Comparison of ENCODE assay signal across 24 mouse cellular contexts in the genomic region with DNA sequence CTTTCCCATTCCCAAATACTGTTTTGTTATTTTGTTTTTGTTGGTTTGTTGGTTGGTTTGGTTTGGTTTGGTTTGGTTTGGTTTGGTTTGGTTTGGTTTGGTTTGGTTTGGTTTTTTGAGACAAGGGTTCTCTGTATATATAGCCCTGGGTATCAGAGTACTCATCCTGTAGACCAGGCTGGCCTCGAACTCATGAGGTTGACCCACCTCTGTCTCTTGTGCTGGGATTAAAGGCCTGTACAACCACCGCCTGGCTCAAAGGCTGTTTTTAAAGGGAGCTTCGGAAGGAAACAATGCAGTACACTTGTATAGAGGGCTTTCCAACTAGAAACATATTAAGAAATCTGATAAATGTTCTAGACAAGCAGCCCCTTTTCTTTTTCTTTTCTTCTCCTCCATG. TPM values are rescaled to one million over a fixed set of nuclear protein-coding genes. Genes with fewer than 3 reads are reported as not detected.
DNase-seq lines count a peak whose midpoint lies in the region; ATAC-seq and TF ChIP-seq lines count a peak whose summit lies in the region.
"Had no signal": no experiment of that assay in that cellular context is flagged by ENCODE, and none has a peak within 500 bp of the region (broad histone marks: within the 10 kb centered on the region; RNA-seq: fewer than 3 reads in every experiment).

No protein-coding gene starts in this region.

- no peak for DNase-seq in forebrain, postnatal 0 days
- DNase-seq in layer of hippocampus, adult 2 months (ENCODE audit: low spot score in 2 of 2): no peak
- no peak for DNase-seq in layer of hippocampus, adult 18-20 months (ENCODE audit: low spot score in 2 of 2)
- no peak for DNase-seq in midbrain, postnatal 0 days (ENCODE audit: low spot score)
- DNase-seq: adrenal gland, adult 8-10 months; adrenal gland, postnatal 14 days; adrenal gland, postnatal 36 days; B cell, adult 2 months; cerebellum, adult 11-12 months; cerebellum, adult 2 months; cerebellum, adult 9-11 months; cerebellum, postnatal 14 days; cerebellum, postnatal 36 days had no signal

- no peak overlapping the region for H3K4me2 ChIP-seq in forebrain, postnatal 0 days (ENCODE audit: low read depth)
- no peak overlapping the region for H3K4me2 ChIP-seq in forebrain, embryonic 15.5 days (replicated peaks)
- H3K4me2 ChIP-seq in midbrain, postnatal 0 days (ENCODE audit: low read depth, low read length, poor library complexity, severe bottlenecking): no peak overlapping the region
- H3K4me2 ChIP-seq in midbrain, embryonic 16.5 days (ENCODE audit: low read length): no peak overlapping the region
- H3K4me2 ChIP-seq: embryonic facial prominence, embryonic 12.5 days; forebrain, embryonic 13.5 days had no signal

- TF ChIP-seq CTCF in forebrain, postnatal 0 days (IDR thresholded peaks at IDR 0.05; ENCODE audit: low read depth): no peak
- no peak for TF ChIP-seq CTCF in layer of hippocampus, adult 2 months (conservative IDR thresholded peaks at IDR 0.05)
- no peak for TF ChIP-seq CTCF in midbrain, postnatal 0 days (IDR thresholded peaks at IDR 0.05)

- 84% methylated on average over 3 of the region's 3 CpGs for WGBS in forebrain, postnatal 0 days
- WGBS in forebrain, embryonic 15.5 days: 83% methylated on average over 3 of the region's 3 CpGs
- 87% methylated on average over 3 of the region's 3 CpGs for WGBS in midbrain, postnatal 0 days
- WGBS in midbrain, embryonic 16.5 days: 83% methylated on average over 3 of the region's 3 CpGs

- H3K4me3 ChIP-seq in forebrain, postnatal 0 days (ENCODE audit: low read depth, low read length): no peak overlapping the region
- H3K4me3 ChIP-seq in forebrain, embryonic 15.5 days: no peak overlapping the region
- no peak overlapping the region for H3K4me3 ChIP-seq in layer of hippocampus, adult 2 months
- no peak overlapping the region for H3K4me3 ChIP-seq in midbrain, postnatal 0 days (ENCODE audit: low read depth, low read length)
- H3K4me3 ChIP-seq in midbrain, embryonic 16.5 days (ENCODE audit: low read depth, low read length): no peak overlapping the region
- H3K4me3 ChIP-seq: embryonic facial prominence, embryonic 10.5 days; embryonic facial prominence, embryonic 12.5 days; forebrain, embryonic 13.5 days had no signal

- H3K9ac ChIP-seq in forebrain, postnatal 0 days: no peak overlapping the region
- H3K9ac ChIP-seq in forebrain, embryonic 15.5 days (replicated peaks): no peak overlapping the region
- H3K9ac ChIP-seq in midbrain, postnatal 0 days (replicated peaks; ENCODE audit: low read length, poor library complexity, severe bottlenecking): no peak overlapping the region
- H3K9ac ChIP-seq in midbrain, embryonic 16.5 days (ENCODE audit: low read depth, low read length): no peak overlapping the region
- H3K9ac ChIP-seq: embryonic facial prominence, embryonic 12.5 days; forebrain, embryonic 13.5 days had no signal

- H3K4me1 ChIP-seq in forebrain, postnatal 0 days (ENCODE audit: insufficient read depth): no peaks in the 10 kb centered on the region; the same call in 1 of the 2 replicates
- no peaks in the 10 kb centered on the region for H3K4me1 ChIP-seq in forebrain, embryonic 15.5 days
- H3K4me1 ChIP-seq in midbrain, postnatal 0 days (ENCODE audit: insufficient read depth, low read length): no peaks in the 10 kb centered on the region
- peaks cover 3% of the 10 kb centered on the region for H3K4me1 ChIP-seq in midbrain, embryonic 16.5 days (ENCODE audit: control insufficient read depth, insufficient read depth, low read length)
- H3K4me1 ChIP-seq: forebrain, embryonic 13.5 days had no signal

- peak overlapping the region; percentile 45; the same call in 1 of the 2 replicates for H3K27ac ChIP-seq in forebrain, postnatal 0 days (ENCODE audit: low read depth, low read length)
- H3K27ac ChIP-seq in forebrain, embryonic 15.5 days (replicated peaks): no peak overlapping the region
- H3K27ac ChIP-seq in layer of hippocampus, adult 2 months: peak overlapping the region; percentile 75
- H3K27ac ChIP-seq in midbrain, postnatal 0 days (ENCODE audit: low read depth, low read length): 0 out of 2 replicates have a peak overlapping the region, but pooled peaks have one; percentile 18
- no peak overlapping the region for H3K27ac ChIP-seq in midbrain, embryonic 16.5 days (ENCODE audit: low read length)
- H3K27ac ChIP-seq: embryonic facial prominence, embryonic 10.5 days; embryonic facial prominence, embryonic 12.5 days; forebrain, embryonic 13.5 days had no signal

- no peaks in the 10 kb centered on the region for H3K9me3 ChIP-seq in forebrain, postnatal 0 days (ENCODE audit: low read length)
- H3K9me3 ChIP-seq in forebrain, embryonic 15.5 days: no peaks in the 10 kb centered on the region
- H3K9me3 ChIP-seq in midbrain, postnatal 0 days (ENCODE audit: low read length): no peaks in the 10 kb centered on the region
- H3K9me3 ChIP-seq in midbrain, embryonic 16.5 days (replicated peaks; ENCODE audit: control insufficient read depth, low read length, poor library complexity, severe bottlenecking): no peaks in the 10 kb centered on the region
- H3K9me3 ChIP-seq: embryonic facial prominence, embryonic 10.5 days; embryonic facial prominence, embryonic 12.5 days; forebrain, embryonic 13.5 days had no signal

- ATAC-seq in forebrain, postnatal 0 days: no peak
- ATAC-seq in forebrain, embryonic 15.5 days (replicated peaks): no peak
- no peak for ATAC-seq in midbrain, postnatal 0 days (ENCODE audit: low FRiP score)
- no peak for ATAC-seq in midbrain, embryonic 16.5 days
- ATAC-seq: activated CD4-positive, CD25-positive, alpha-beta regulatory T cell, adult 4 months; CD4-positive, CD25-positive, alpha-beta regulatory T cell, adult 4 months; forebrain, embryonic 13.5 days; forebrain, embryonic 16.5 days; Patski had no signal

- H3K27me3 ChIP-seq in forebrain, postnatal 0 days (ENCODE audit: insufficient read depth, low read length): no peaks in the 10 kb centered on the region
- H3K27me3 ChIP-seq in forebrain, embryonic 15.5 days: no peaks in the 10 kb centered on the region
- H3K27me3 ChIP-seq in midbrain, postnatal 0 days (ENCODE audit: insufficient read depth, low read length): no peaks in the 10 kb centered on the region
- no peaks in the 10 kb centered on the region for H3K27me3 ChIP-seq in midbrain, embryonic 16.5 days (ENCODE audit: control insufficient read depth, insufficient read depth, low read depth, low read length)
- H3K27me3 ChIP-seq: CH12.LX; embryonic facial prominence, embryonic 12.5 days; forebrain, embryonic 13.5 days; Patski had no signal

- no peaks in the 10 kb centered on the region for H3K36me3 ChIP-seq in forebrain, postnatal 0 days (ENCODE audit: insufficient read depth)
- H3K36me3 ChIP-seq in forebrain, embryonic 15.5 days: no peaks in the 10 kb centered on the region
- H3K36me3 ChIP-seq in midbrain, postnatal 0 days (ENCODE audit: insufficient read depth, low read length): no peaks in the 10 kb centered on the region
- no peaks in the 10 kb centered on the region for H3K36me3 ChIP-seq in midbrain, embryonic 16.5 days (ENCODE audit: control insufficient read depth, insufficient read depth, low read length)
- H3K36me3 ChIP-seq: embryonic facial prominence, embryonic 10.5 days; embryonic facial prominence, embryonic 12.5 days; G1E had no signal

RNA-seq across cellular contexts. Expression of a gene that starts 46.2 kb away (rescaled TPM):
- 111 and 130 TPM in 2 replicates for total RNA-seq in forebrain, postnatal 0 days (2014; rRNA removed)
- polyA plus RNA-seq in forebrain, postnatal 0 days (2015; fragmentation: Nextera tagmentation; extraction: Ambion mirVana): 31.5 and 47.6 TPM in 2 replicates
- polyA plus RNA-seq in forebrain, embryonic 15.5 days (2015; fragmentation: Nextera tagmentation; extraction: Ambion mirVana): 35.5 and 36.3 TPM in 2 replicates
- 100 to 1,000 TPM; 215 to 246 TPM for total RNA-seq in layer of hippocampus, adult 2 months (2021)
- total RNA-seq in layer of hippocampus, adult 18-20 months (2021): 100 to 1,000 TPM; 196 to 210 TPM
- total RNA-seq in midbrain, postnatal 0 days (2014; rRNA removed): 129 and 178 TPM in 2 replicates
- 54.3 and 62.6 TPM in 2 replicates for polyA plus RNA-seq in midbrain, postnatal 0 days (2015; fragmentation: Nextera tagmentation; extraction: Ambion mirVana)
- polyA plus RNA-seq in midbrain, embryonic 16.5 days (2015; fragmentation: Nextera tagmentation; extraction: Ambion mirVana): 60.0 and 64.1 TPM in 2 replicates

Comparison
In these comparisons a context has a peak if more than half of its experiments do, and no peak if none do; other contexts are left out.
1. H3K27ac ChIP-seq: peak in forebrain, postnatal 0 days (single experiment), layer of hippocampus, adult 2 months (single experiment) and midbrain, postnatal 0 days (single experiment); none in forebrain, embryonic 15.5 days (single experiment) and midbrain, embryonic 16.5 days (single experiment).